Mouse (Mus musculus): ENCODE data around the gene Itgax.

GRCm38 (mm10) chr7:128132148-128132547 is 2.8 kb downstream of the Itgax start:
- TF ChIP-seq CTCF (IDR thresholded peaks at IDR 0.05; ENCODE audit: borderline replicate concordance, extremely low read depth, insufficient read depth, insufficient read length), result no peak
- no peak for TF ChIP-seq POLR2A (IDR thresholded peaks at IDR 0.05; ENCODE audit: borderline replicate concordance, extremely low read depth, insufficient read depth, insufficient read length, poor library complexity, severe bottlenecking)

All from brain, embryonic 14.5 days (tissue).